Mouse (Mus musculus) cortical plate, adult 2 months (tissue): ENCODE measurements at regions not wholly inside any gene's neighbourhood (a gene's known extent, or its start where the extent isn't known, plus 50 kb on each side); places are given as distances from the start of the nearest gene placed in this dataset.

Source experiments
- H3K27ac ChIP-seq: fragments of 200-500 bp; 2 replicates; pipeline ENCODE4 v1.5.1; 2012; ENCODE audit warnings: low read length, control low read depth, inconsistent platforms; ENCODE audit not compliant: insufficient read depth
- H3K4me1 ChIP-seq: fragments of 200-500 bp; 2 replicates; pipeline ENCODE4 v1.6.1; 2011; ENCODE audit warnings: low read length; ENCODE audit not compliant: control insufficient read depth, insufficient read depth
- H3K4me3 ChIP-seq: fragments of 200-500 bp; 2 replicates; pipeline ENCODE4 v1.5.1; 2011; ENCODE audit warnings: mild to moderate bottlenecking, low read length, control low read depth; ENCODE audit not compliant: insufficient read depth
- CTCF ChIP-seq: fragments of 200-500 bp; IDR thresholded peaks from 2 replicates; pipeline ENCODE4 v1.5.1; 2011; ENCODE audit warnings: mild to moderate bottlenecking, control low read depth, low read length; ENCODE audit not compliant: insufficient read depth; ENCODE audit errors: extremely low read depth
- POLR2A ChIP-seq: fragments of 200-500 bp; IDR thresholded peaks from 2 replicates; pipeline ENCODE4 v1.6.1; 2011; ENCODE audit warnings: mild to moderate bottlenecking, low read length, control low read depth; ENCODE audit not compliant: insufficient read depth; ENCODE audit errors: extremely low read depth

DNA sequence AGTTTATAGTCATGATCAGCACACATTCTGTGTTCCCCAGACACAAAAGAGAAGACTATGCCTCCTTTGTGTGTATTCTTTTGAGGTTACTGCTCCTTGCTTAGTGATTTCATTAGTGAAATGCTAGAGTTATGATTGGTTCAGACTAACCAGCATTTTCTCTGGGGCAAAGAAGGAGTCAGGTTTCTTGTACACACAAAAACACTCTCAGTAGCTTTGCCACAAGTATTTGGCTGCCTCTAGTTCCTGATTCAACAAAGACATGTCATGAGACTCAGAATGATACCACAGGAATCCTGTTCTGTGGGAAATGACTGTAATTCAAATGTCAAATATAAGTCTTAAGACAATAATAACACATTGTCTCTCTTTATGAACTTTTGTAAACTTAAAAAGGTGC, 86.9 kb downstream of the Alx1 start:
- Histone ChIP-seq H3K4me3 (no peak overlapping the region), H3K4me1 (no peaks in the 10 kb centered on the region), H3K27ac (no peak overlapping the region)
- TF ChIP-seq CTCF, result no peak

DNA sequence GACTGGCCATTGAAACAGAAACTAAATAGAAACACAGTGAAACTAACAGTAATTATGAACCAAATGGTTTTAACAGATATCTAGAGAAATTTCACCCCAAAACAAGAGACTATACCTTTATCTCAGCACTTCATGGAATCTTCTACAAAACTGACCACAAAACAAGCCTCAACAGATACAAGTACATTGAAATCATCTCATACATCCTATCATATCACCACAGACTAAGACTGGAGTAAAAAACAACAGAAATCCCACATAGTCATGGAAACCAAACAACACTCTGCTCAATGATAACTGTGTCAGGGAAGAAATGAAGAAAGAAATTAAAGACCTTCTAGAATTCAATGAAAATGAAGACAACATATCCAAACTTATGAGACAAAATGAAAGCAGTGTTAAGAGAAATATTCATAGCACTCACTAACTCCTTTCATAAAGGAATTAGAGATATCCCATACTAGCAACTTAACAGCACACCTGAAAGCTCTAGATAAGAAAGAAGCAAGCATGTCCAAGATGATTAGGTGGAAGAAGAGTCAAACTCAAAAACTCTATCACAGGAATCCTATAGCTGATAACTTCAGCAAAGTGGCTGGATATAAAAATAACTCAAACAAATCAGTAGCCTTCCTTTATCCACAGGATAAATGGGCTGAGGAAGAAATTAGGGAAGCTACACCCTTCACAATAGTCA, 89.0 kb downstream of the Alx1 start:
- H3K4me3 ChIP-seq, result no peak overlapping the region
- H3K27ac ChIP-seq, result no peak overlapping the region
- TF ChIP-seq CTCF (no peak), POLR2A (no peak)
- H3K4me1 ChIP-seq, result no peaks in the 10 kb centered on the region

GRCm38 (mm10) chr10:102931445-102931844, 98.6 kb downstream of the Alx1 start:
- Histone ChIP-seq H3K27ac (no peak overlapping the region), H3K4me1 (no peaks in the 10 kb centered on the region), H3K4me3 (no peak overlapping the region)
- TF ChIP-seq CTCF, result no peak
- no peak for TF ChIP-seq POLR2A

DNA sequence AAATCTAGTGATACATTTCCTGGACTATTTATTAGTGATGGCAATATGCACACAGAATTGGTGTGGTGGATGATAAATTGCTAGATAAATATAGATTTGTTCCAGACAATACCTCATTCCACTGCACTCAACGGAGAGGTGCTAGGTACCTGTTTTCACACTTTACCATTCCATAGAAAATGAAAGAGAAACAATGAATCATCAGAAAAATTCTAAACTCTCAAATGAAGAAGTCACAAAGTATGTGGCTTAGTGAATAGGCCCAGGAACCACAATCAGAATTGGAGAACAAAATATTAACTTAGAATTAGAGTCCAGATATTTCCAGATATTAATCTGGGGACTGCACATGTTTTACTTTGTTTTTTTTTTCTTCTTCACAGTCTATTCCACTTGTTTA, 101.4 kb downstream of the Alx1 start:
- TF ChIP-seq POLR2A (no peak), CTCF (no peak)

DNA sequence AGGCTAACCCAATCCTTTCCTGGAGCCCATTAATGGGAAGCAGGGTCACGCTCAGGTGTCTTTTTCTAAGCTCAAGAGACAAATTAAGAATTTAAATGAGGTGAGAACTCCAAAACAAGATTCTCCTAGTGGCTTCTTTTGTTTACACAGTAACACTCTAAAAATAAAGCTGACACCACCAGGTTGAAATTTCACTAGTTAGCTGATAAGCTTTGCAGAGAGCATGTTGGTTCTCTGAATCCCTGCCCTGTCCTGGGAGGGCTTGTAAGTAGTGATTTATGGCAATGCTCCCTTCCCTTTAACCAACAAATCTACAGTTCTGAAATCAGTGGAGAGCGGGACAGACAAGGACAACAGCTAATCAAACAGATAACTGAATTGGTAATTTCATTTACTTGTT, 132.6 kb downstream of the Alx1 start:
- no peak for TF ChIP-seq POLR2A
- no peak for TF ChIP-seq CTCF
- Histone ChIP-seq H3K4me3 (no peak overlapping the region), H3K4me1 (no peaks in the 10 kb centered on the region), H3K27ac (no peak overlapping the region)

More for the DNA sequence above, 101.4 kb downstream of the Alx1 start:
- H3K27ac ChIP-seq, result no peak overlapping the region
- no peak overlapping the region for H3K4me3 ChIP-seq
- no peaks in the 10 kb centered on the region for H3K4me1 ChIP-seq

DNA sequence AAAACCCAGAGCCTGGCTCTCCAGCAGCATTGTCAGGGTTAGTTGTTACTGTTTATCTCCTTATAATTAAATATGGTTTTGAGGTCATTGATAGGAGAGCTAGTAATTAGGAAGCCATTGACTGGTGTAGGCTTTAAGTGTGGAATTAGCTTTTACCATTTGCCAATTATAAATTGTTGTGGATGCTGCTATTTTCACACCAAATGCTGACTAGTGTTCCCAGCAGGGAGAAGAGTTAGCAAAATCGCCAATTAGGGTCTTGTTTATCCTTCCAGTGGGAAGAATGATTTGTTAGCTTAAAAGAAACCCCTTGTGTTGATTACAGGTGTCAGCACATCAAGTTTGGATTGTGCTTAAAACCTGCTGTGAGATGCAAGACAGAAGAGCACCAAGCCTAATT, 134.1 kb downstream of the Alx1 start:
- Histone ChIP-seq H3K27ac (no peak overlapping the region), H3K4me3 (no peak overlapping the region), H3K4me1 (no peaks in the 10 kb centered on the region)
- TF ChIP-seq POLR2A (no peak), CTCF (no peak)

- TF ChIP-seq POLR2A, result no peak
- no peak for TF ChIP-seq CTCF
- no peak overlapping the region for H3K27ac ChIP-seq
- H3K4me3 ChIP-seq, result no peak overlapping the region
- H3K4me1 ChIP-seq, result no peaks in the 10 kb centered on the region
Observed at GRCm38 (mm10) chr10:102892373-102892772, 137.6 kb downstream of the Alx1 start.

DNA sequence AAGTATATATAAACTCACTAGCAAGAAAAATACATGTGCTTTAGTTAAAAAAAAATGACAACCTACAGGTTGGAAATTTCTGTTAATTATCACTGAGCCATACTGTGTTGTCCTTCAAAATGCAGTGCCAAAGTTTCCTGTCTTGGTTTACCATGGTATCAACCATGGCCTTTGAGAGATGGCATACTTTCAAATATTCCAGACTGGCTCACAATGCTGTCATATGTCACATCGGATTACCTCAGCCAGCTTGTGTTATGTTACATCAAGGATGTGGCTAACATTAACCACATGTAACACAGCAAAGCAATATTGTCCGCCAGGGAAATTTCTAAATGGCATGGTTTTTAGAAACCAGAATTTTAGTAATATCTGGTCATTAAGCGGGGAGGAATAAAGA, 140.3 kb downstream of the Alx1 start:
- no peak for TF ChIP-seq CTCF
- no peak for TF ChIP-seq POLR2A
- no peak overlapping the region for H3K27ac ChIP-seq
- no peaks in the 10 kb centered on the region for H3K4me1 ChIP-seq
- no peak overlapping the region for H3K4me3 ChIP-seq

DNA sequence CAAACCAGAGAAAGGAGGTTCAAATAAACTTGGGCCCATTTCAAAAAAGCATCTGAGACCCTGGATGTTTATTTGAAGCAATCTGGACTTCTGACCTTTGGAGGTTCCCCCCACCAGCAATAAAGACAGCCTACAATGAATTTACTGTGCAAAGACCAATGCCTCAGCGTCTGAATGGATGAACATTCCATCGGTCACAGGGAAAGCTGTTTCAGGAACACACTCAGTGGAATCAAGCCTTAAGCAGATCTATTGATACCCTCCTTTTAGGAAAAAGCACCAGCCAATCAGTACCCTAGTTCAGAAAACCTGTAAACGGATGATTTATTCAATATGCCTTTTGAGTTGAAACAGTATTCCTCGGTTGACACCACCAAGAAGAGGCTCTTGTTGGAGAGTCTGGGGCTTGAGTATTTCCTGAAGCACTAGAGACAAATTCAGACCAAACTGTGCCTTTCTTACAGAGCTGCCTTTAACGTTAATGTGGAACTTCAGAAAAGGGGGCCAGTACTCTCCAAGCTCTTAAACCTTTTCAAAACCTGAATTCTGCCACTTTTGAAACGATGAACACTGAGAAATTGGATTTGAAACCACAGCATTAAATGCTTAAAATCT, 148.1 kb downstream of the Alx1 start:
- no peaks in the 10 kb centered on the region; the same call in 1 of the 2 replicates for H3K4me1 ChIP-seq
- no peak overlapping the region for H3K4me3 ChIP-seq
- TF ChIP-seq POLR2A (no peak), CTCF (no peak)
- H3K27ac ChIP-seq, result no peak overlapping the region

- Histone ChIP-seq H3K4me1 (no peaks in the 10 kb centered on the region; the same call in 1 of the 2 replicates), H3K4me3 (no peak overlapping the region), H3K27ac (no peak overlapping the region)
- TF ChIP-seq POLR2A, result no peak
- peak; percentile 25; the same call in 1 of the 2 replicates for TF ChIP-seq CTCF
Observed at GRCm38 (mm10) chr10:102878010-102878409, 152.0 kb downstream of the Alx1 start.
